Mouse (Mus musculus): ENCODE results near the gene Rap1gap. TPM values are rescaled to one million over a fixed set of nuclear protein-coding genes. Genes with fewer than 3 reads are reported as not detected.

The Rap1gap gene
- polyA plus RNA-seq, 1 experiment from 2014 or later = 12.5 TPM

GRCm38 (mm10) chr4:137679979-137680550 is 15.5 kb downstream of the Rap1gap start:
- Histone ChIP-seq H3K9me3 (replicated peaks) (no peaks in the 10 kb centered on the region), H3K4me2 (no peak overlapping the region), H3K9ac (no peak overlapping the region), H3K36me3 (no peaks in the 10 kb centered on the region), H3K27me3 (peaks cover 49% of the 10 kb centered on the region), H3K27ac (no peak overlapping the region), H3K4me1 (peaks cover 19% of the 10 kb centered on the region), H3K4me3 (replicated peaks) (no peak overlapping the region)
- ATAC-seq (replicated peaks; ENCODE audit: low FRiP score) = no peak
- WGBS = 78% methylated on average over 2 of the region's 2 CpGs

- no peak overlapping the region for H3K4me2 ChIP-seq
- 35% methylated on average over 7 of the region's 7 CpGs for WGBS
- no peak for ATAC-seq (replicated peaks; ENCODE audit: low FRiP score)
- H3K4me3 ChIP-seq (replicated peaks) = no peak overlapping the region
- peaks cover 49% of the 10 kb centered on the region for H3K27me3 ChIP-seq
- no peaks in the 10 kb centered on the region for H3K9me3 ChIP-seq (replicated peaks)
- H3K9ac ChIP-seq = no peak overlapping the region
- H3K36me3 ChIP-seq = no peaks in the 10 kb centered on the region
- peaks cover 19% of the 10 kb centered on the region for H3K4me1 ChIP-seq
- H3K27ac ChIP-seq = no peak overlapping the region
Observed at GRCm38 (mm10) chr4:137680721-137681120, 16.2 kb downstream of the Rap1gap start.

- H3K27ac ChIP-seq = no peak overlapping the region
- peak overlapping the region; percentile 68 for H3K4me2 ChIP-seq
- peaks cover 49% of the 10 kb centered on the region for H3K27me3 ChIP-seq
- peaks cover 16% of the 10 kb centered on the region for H3K4me1 ChIP-seq
- H3K9ac ChIP-seq = no peak overlapping the region
- H3K4me3 ChIP-seq (replicated peaks) = peak overlapping the region; percentile 38
- no peaks in the 10 kb centered on the region for H3K9me3 ChIP-seq (replicated peaks)
- ATAC-seq (replicated peaks; ENCODE audit: low FRiP score) = 0 out of 2 replicates have a peak, but pooled peaks have one; percentile 26
- no peaks in the 10 kb centered on the region for H3K36me3 ChIP-seq
- WGBS = 5% methylated on average over 52 of the region's 52 CpGs
Observed at GRCm38 (mm10) chr4:137681408-137682104, 17.0 kb downstream of the Rap1gap start.

GRCm38 (mm10) chr4:137682961-137683453 is 18.5 kb downstream of the Rap1gap start:
- Histone ChIP-seq H3K4me3 (replicated peaks) (no peak overlapping the region), H3K4me1 (peaks cover 23% of the 10 kb centered on the region), H3K9me3 (replicated peaks) (no peaks in the 10 kb centered on the region), H3K4me2 (no peak overlapping the region), H3K36me3 (no peaks in the 10 kb centered on the region), H3K27ac (no peak overlapping the region), H3K27me3 (peaks cover 49% of the 10 kb centered on the region), H3K9ac (no peak overlapping the region)
- no peak for ATAC-seq (replicated peaks; ENCODE audit: low FRiP score)
- 50% methylated on average over 7 of the region's 7 CpGs for WGBS

- no peak overlapping the region for H3K9ac ChIP-seq
Observed at GRCm38 (mm10) chr4:137684830-137685343, 20.4 kb downstream of the Rap1gap start.

GRCm38 (mm10) chr4:137686303-137686702 is 21.8 kb downstream of the Rap1gap start:
- Histone ChIP-seq H3K27me3 (peaks cover 28% of the 10 kb centered on the region), H3K9ac (no peak overlapping the region), H3K27ac (no peak overlapping the region), H3K4me3 (replicated peaks) (no peak overlapping the region), H3K9me3 (replicated peaks) (no peaks in the 10 kb centered on the region), H3K4me2 (no peak overlapping the region), H3K4me1 (peaks cover 15% of the 10 kb centered on the region), H3K36me3 (no peaks in the 10 kb centered on the region)
- WGBS = 82% methylated on average over 5 of the region's 5 CpGs
- ATAC-seq (replicated peaks; ENCODE audit: low FRiP score) = no peak

More at GRCm38 (mm10) chr4:137684830-137685343, 20.4 kb downstream of the Rap1gap start:
- 29% methylated on average over 9 of the region's 9 CpGs for WGBS
- Histone ChIP-seq H3K27me3 (peaks cover 43% of the 10 kb centered on the region), H3K4me2 (no peak overlapping the region), H3K9me3 (replicated peaks) (no peaks in the 10 kb centered on the region), H3K27ac (no peak overlapping the region), H3K36me3 (no peaks in the 10 kb centered on the region), H3K4me1 (peaks cover 23% of the 10 kb centered on the region), H3K4me3 (replicated peaks) (no peak overlapping the region)
- no peak for ATAC-seq (replicated peaks; ENCODE audit: low FRiP score)

GRCm38 (mm10) chr4:137687234-137687825 is 22.8 kb downstream of the Rap1gap start:
- no peak for ATAC-seq (replicated peaks; ENCODE audit: low FRiP score)
- Histone ChIP-seq H3K36me3 (no peaks in the 10 kb centered on the region), H3K4me1 (peaks cover 7% of the 10 kb centered on the region; the same call in 1 of the 2 replicates), H3K27ac (no peak overlapping the region), H3K4me2 (no peak overlapping the region), H3K27me3 (peaks cover 18% of the 10 kb centered on the region), H3K4me3 (replicated peaks) (no peak overlapping the region), H3K9ac (no peak overlapping the region), H3K9me3 (replicated peaks) (no peaks in the 10 kb centered on the region)
- WGBS = 43% methylated on average over 14 of the region's 14 CpGs

- Histone ChIP-seq H3K4me2 (no peak overlapping the region), H3K36me3 (no peaks in the 10 kb centered on the region), H3K4me1 (peaks cover 19% of the 10 kb centered on the region), H3K27me3 (no peaks in the 10 kb centered on the region), H3K4me3 (replicated peaks) (no peak overlapping the region), H3K27ac (no peak overlapping the region), H3K9me3 (replicated peaks) (no peaks in the 10 kb centered on the region), H3K9ac (no peak overlapping the region)
- no peak for ATAC-seq (replicated peaks; ENCODE audit: low FRiP score)
- 77% methylated on average over 10 of the region's 10 CpGs for WGBS
Observed at GRCm38 (mm10) chr4:137692107-137692902, 27.8 kb downstream of the Rap1gap start.

GRCm38 (mm10) chr4:137695300-137695699 is 30.8 kb downstream of the Rap1gap start:
- no peaks in the 10 kb centered on the region for H3K9me3 ChIP-seq (replicated peaks)
- no peak overlapping the region for H3K4me2 ChIP-seq
- peaks cover 36% of the 10 kb centered on the region for H3K4me1 ChIP-seq
- no peak overlapping the region for H3K4me3 ChIP-seq (replicated peaks)
- no peak for ATAC-seq (replicated peaks; ENCODE audit: low FRiP score)
- no peaks in the 10 kb centered on the region for H3K36me3 ChIP-seq
- 81% methylated on average over 8 of the region's 8 CpGs for WGBS
- no peaks in the 10 kb centered on the region for H3K27me3 ChIP-seq
- H3K27ac ChIP-seq = no peak overlapping the region
- no peak overlapping the region for H3K9ac ChIP-seq

GRCm38 (mm10) chr4:137695900-137696299 is 31.4 kb downstream of the Rap1gap start:
- WGBS = 20% methylated on average over 4 of the region's 4 CpGs
- peak overlapping the region; percentile 51; the same call in 1 of the 2 replicates for H3K27ac ChIP-seq
- no peak overlapping the region for H3K4me3 ChIP-seq (replicated peaks)
- H3K4me1 ChIP-seq = peaks cover 37% of the 10 kb centered on the region
- H3K36me3 ChIP-seq = no peaks in the 10 kb centered on the region
- no peak for ATAC-seq (replicated peaks; ENCODE audit: low FRiP score)
- H3K27me3 ChIP-seq = no peaks in the 10 kb centered on the region
- H3K4me2 ChIP-seq = no peak overlapping the region
- H3K9ac ChIP-seq = no peak overlapping the region
- H3K9me3 ChIP-seq (replicated peaks) = no peaks in the 10 kb centered on the region

GRCm38 (mm10) chr4:137697156-137697885 is 32.8 kb downstream of the Rap1gap start:
- peak; percentile 50; the same call in 1 of the 2 replicates for ATAC-seq (replicated peaks; ENCODE audit: low FRiP score)
- Histone ChIP-seq H3K9ac (no peak overlapping the region), H3K36me3 (no peaks in the 10 kb centered on the region), H3K27me3 (no peaks in the 10 kb centered on the region), H3K4me3 (replicated peaks) (no peak overlapping the region), H3K9me3 (replicated peaks) (no peaks in the 10 kb centered on the region), H3K4me2 (no peak overlapping the region), H3K4me1 (peaks cover 44% of the 10 kb centered on the region), H3K27ac (peak overlapping the region; percentile 79)
- WGBS = 62% methylated on average over 13 of the region's 13 CpGs

Measured in kidney, embryonic 15.5 days (tissue).